Mouse (Mus musculus) fibroblast of lung, adult 2 months (primary cell): ENCODE data around the gene Ccl28.
"Not testable (repeated sequence)": the region's sequence is repeated elsewhere in the genome, so short reads cannot be mapped to it uniquely, and the experiment has no call there.

Experiments used
- DNase-seq: peaks from one replicate; pipeline ENCODE4 v3.0.0-alpha.2; 2011; ENCODE audit warnings: low read depth

Gene Ccl28

DNA sequence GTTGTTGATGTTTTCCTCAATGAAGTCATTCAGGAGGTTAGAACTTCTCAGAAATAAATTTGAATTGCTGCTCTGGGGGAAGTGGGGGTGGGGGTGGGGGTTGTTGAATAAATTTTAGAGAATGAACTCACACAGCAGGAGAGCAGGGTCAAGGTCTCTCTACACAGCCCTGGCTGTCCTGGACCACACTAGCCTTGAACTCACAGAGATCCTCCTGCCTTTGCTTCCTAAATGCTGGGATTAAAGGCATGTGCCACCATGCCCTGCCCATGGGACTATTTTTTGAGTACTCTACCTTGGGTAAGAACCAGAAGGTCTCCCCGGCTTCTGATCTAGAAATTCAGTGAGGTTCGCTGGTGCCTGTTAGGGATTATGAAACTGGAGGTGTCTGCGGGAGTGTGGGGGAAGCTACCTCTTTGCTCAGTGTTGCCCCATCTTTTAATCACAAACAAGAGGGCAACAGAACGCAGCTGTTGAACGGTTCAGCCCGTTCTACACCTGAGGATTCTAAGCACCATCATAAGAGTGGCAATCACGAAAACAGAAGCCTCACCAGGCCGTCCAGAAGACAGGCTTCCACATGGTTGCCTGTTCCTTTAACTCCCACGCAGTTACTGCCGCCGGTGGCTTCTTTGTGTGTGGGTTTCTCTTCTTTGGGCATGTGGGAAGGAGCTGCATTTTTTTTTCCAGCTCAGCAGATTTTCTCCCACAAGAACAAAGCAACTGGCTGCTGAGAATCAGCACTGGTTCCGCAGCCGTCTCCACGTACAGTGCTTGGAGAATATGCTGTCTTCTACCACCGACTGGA lies 25.5 kb downstream of the Ccl28 start:
- DNase-seq: no peak

DNA sequence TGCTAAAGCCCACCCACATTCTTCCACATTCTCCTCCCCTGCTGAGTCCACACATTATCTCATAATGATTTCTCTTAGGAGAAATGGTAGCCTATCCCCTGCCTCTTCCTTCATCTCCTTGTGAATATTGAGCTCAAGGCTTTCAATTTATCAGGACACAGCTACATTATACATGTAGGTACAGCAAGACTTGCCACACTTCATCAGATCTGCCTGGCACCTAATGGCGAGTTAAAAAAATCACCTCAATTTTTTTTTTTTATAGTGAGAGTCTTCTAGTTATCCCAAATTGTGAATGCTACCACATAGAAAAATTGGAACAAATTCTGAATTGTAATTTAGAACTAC lies 26.1 kb downstream of the Ccl28 start:
- DNase-seq: no peak

DNA sequence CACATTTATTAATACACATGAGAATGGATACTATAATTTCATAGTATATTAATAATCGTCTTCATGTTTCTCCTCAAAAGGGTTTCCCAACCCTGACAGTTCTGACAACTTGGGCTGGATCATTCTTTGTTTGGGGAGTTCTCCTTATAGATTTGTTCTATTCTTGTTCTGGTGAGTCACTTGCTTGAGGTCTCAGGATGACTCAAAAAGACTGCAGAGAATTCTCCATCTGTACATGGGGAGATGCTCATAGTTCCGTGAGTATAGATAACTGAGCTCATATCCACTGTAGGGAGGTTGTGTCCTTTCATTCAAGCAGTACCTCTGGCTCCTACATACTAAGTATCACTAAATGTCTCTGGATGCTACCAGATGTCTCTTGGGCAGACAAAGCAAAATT lies 31.1 kb downstream of the Ccl28 start:
- DNase-seq: no peak

DNA sequence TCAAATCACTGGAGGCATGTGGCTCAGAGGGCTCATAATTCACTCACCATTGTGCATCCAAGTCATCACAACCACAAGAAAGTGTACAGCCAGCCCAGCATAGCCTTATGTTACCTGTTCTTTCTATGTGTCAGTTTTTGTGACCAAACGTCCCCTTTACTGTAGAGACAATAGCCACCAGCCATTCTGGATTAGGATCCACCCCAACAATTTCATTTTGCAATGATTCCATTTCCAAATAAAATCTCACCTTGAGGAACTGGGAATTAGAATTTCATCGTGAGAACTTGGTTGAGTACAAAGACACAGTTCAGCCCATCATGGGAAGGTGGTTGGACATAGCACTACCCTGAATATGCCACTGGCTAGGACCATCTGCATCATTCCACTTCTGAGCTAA lies 32.6 kb downstream of the Ccl28 start:
- DNase-seq: no peak

DNA sequence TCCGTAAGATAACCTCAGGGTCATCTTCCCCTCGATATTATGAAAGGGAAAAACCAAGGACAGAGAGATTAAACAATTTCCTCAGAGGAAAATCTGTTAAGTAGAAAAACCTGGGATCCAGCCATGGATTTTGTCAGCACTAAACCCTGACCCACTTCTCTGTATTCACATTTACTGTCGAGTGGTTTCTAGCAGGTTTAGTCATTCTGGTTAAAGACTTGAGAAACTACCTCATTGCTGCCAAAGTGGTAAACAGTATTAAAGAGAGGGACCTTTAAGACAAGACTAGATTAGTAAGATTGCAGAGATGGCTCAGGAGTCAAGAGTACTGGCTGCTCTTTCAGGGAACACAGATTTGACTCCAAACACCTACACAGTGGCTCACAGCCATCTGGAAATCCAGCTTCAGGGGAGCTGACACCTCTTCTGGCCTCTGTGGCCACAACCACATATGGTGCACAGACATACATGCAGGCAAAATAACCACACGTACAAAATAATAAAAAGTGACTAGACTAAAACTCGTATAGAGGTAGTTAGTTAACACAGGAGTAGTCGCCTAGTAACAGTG lies 33.3 kb downstream of the Ccl28 start:
- DNase-seq: peak; percentile 16

DNA sequence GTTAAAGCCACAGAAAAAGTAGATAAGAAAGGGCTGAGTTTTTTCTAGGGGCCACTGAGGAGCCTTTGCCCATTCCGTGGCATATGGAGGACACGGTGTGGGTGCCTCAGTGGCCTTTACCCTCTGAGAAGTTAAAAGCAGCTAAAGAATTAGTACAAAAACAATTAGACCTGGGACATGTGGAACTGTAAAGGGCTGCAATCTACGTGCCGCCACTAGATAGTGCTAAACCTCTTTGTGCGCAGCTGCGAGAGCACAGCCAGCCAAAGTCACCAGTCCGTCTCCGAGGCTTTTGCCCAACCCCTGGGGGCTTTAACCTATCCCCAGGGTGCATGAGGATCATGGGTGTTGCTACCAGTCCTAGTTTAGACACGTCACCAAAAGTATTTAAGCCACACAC lies 37.8 kb downstream of the Ccl28 start:
- not testable (repeated sequence) for DNase-seq

DNA sequence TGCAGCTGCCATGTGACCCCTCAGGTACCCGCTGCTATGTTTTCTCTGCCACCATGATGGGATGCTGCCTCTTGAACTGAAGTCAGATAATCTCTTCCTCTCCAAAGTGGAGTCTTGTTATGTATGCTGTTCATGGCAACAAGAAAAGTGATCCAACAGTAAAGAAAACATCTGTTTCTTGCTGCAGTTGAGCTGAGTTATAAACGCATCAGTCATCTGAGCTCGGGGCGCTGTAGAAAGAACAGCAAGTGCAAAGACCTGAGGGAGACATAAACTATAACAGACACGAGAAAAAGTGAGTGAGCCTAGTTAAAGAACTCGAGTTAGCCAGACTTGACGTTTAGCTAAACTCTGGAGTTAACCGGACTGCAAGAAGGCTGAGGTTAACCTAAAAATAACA lies 55.2 kb downstream of the Ccl28 start:
- no peak for DNase-seq

DNA sequence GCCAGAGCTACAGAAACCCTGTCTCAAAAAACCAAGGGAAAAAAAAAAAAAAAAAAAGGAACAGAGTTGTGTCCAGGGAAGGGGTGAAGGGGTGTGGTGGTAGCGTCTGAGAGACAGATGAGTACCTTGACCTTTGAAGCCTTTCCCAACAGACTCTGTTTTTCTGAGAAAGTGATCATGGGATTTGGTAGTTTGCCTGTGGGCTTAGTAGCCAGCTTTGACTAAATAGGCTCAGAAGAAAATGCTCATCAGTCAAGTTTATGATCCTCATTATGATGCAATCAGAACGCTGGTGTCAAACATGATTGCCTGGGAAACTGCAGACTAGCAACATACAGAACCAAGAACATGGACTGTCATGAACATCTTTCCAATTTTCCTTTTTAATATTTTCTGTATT lies 56.1 kb downstream of the Ccl28 start:
- no peak for DNase-seq

DNA sequence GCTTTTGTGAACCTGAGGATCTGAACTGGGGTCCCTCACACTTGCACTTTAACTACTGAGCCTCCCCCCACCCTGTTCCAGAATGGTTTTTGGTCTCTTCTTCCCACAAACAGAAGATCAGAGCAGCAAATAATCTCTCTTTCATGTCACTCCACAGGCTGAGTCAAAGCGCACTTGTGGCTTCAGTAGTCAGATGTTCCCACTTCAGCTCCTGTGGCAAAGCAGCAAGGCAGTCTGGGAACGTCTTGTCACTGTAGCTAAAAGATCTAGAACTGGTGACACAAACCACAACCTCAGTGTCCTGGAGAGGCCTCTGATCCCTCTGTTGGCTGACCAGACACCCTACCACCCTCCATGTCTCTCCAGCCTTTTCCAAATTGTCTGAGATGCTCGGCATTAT lies 57.5 kb downstream of the Ccl28 start:
- DNase-seq: no peak

DNA sequence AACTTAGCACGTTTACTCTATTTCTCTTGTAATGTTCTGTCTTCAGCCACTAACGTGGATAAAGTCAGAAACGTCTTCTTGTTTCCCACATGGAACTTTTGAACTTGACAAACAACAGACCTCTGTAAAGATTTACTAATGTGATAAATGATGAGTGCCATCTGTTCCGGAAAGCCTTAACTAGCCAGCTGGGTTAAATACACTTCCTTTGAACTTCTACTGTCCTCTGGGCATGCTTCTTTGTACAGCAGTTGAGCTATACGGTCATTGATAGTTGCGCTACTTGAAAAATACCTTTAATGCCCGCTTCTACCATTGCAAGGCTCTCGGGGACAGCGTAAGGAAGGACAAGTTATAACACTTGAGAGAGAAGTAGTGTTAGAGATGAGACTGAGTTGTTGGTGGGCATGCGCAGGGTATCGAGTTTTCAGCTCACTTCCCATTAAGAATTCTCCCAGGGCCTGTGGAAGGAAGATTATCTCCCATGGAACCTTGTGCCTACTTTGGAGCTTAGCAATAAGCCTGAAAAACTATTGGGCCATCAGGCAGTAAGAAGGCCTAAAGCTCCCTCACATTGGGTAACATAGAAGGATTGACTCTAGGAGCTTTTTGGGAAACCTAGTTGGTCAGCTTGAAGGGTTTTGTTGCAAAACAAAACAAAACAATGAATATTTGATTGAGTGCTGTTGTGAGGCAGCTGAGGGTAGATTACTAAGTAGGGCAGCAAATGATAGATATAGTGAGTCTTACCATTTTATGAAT lies 61.0 kb downstream of the Ccl28 start:
- no peak for DNase-seq

DNA sequence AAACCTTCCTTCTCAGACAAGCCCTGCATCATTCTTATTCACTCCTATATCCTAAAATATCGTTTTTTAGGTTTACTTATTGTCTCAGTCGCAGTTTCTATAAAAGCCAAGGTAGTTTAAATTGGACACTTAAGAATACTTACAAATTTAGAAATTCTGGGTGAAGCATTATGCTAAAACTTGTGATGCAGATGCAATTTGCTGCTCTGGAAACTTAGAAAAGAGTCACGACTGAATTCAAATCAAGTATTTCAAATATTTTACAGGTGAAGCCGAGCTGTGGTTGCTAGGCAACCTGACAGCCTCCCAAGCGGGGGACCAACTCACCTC lies 66.1 kb downstream of the Ccl28 start:
- no peak for DNase-seq

DNA sequence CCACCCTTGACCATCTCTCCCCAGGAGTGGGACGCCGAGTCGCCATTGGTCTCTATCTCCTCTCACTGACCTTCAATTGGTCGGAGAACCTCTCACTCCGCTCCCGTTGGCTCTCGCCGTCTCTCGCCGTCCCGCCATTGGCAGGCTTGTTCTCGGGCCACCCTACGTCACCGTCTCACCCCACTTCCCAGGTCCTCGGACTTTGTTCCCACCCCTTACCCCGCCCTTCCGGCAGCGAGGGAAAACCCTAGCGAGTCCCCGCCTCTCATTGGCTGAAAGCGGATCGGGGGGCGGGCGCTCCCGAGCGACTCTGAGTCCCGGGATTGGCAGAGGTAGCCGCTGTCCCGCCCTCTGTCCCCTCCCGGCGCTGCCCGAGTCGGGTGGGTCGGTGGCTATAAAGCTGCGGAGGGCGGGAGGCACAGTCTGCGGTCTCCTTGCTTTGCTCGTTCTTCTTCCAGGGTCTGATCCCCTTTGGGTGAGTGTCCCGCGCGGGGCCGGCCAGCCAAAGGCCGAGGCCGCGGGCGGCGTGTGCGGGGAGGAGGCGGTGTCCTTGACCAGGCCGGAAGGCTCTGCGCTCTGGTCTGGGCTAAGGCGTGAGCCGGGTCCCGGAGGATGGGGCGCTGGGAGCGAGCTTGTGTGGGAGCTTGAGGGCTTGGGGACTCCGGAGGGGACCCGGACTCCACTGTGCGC lies 66.6 kb downstream of the Ccl28 start, which contains the start of gene Hmgcs1:
Hmgcs1 (plus strand) TSS at position 341 of the 690 bp plus-strand sequence.
- peak; percentile 100 for DNase-seq

DNA sequence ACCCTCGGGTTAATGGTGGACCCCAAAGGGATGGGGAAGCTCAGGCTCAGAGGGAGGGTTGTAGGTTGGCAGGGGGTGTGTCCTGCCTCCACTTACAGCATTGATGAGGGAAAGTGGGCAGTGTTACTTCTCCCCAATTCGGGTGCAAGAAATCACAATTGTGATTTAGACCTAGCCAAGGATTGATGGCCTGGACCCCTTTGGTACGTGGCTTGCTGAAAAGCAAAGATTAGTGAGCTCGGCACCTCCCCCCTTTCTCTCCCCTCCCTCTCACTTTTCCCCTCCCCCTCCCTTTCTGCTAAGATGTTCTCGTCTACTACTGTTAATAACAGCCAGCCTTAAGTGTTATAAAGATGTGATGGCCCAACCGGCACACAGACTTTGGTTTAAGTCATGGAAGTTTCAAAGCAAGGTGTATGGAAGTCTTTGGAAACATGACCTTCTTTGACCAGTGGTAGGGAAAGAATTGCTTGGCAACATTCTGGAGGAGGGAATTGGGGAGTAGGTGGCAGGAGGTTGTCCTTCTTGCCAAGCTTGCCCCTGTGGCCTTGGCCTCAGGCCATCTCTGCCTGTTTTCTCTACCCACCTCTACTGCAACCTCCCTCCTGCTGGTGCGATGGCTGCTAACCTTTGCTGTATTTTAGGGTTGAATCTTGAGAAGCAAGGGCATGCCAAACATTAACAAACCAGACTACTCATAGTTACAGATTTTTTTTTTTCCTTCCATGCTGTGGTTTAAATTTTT lies 67.4 kb downstream of the Ccl28 start:
- no peak for DNase-seq

DNA sequence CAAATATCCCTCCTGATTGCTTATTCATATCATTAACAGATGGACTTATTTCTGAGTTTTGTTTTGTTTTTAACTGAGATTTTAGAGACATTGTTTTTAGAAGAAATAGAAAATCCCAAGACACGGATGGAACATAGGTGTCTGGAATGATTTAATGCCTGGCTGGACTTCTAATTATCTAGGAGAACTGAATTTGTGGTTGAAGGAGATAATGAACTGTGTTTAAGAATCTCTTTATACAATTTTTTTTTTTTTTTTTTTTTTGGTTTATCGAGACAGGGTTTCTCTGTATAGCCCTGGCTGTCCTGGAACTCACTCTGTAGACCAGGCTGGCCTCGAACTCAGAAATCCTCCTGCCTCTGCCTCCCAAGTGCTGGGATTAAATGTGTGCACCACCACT lies 68.3 kb downstream of the Ccl28 start:
- DNase-seq: not testable (repeated sequence)

DNA sequence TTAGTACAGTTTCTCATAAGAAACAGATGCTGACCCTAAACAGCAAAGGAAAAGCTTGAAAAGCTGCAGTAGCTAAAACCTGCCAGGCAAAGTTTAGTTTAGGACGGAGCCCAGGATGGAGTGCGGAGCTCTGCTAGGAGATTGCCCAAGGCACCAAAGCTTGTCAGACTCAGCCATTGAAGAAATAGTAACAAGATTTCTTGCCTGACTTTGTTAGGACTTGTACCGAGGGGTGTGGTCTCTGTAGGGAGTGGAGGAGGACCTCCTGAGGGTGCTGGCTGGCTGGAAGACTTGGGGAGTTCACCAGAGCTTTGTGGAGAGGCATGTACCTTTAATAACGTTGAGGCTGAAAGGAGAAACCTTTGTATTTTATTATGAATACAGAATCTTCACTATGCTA lies 72.1 kb downstream of the Ccl28 start:
- DNase-seq: no peak

DNA sequence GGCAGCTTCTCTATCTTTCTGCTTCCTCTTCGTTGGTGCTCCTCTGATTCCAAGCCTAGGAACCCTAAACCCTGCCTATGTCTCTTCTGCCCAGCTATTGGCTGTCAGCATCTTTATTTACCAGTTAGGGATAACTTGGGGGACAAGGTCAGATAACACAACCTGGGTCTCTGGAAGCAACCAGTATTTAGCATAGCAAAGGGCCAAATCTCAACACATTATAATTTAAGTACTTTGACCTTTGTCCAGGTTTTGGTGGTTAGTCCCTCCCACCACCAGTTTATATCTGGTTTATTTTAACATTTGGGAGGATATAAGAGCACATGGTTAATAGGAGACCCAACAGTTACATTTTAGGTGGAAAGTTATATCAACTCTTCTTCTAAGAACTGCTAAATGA lies 72.9 kb downstream of the Ccl28 start:
- no peak for DNase-seq

DNA sequence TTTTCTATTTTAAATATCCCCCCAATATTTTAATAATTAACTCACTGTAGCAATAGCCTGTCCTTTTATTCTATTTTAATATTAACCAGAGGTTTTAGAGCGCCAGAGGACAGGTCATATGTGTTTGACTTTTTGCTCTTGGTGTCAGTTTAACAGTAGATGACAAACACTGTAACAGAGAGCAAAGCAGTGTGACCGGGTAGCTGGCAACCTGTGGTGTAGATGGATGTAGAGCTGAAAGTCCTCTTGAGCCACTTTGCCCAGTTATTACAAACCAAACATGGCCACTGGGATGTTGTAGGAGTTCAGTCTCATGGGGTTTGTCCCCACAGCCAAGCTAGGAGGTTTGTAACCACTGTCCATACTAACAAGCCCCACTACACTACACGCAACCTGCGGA lies 74.8 kb downstream of the Ccl28 start:
- no peak for DNase-seq
